Mouse (Mus musculus): Measurements from ENCODE around the gene Cdc20b. TPM values are rescaled to one million over a fixed set of nuclear protein-coding genes. Genes with fewer than 3 reads are reported as not detected.

Gene Cdc20b
- polyA plus RNA-seq (2016; fragmentation: Nextera tagmentation; extraction: Ambion mirVana) = not detected in 2 replicates

DNA sequence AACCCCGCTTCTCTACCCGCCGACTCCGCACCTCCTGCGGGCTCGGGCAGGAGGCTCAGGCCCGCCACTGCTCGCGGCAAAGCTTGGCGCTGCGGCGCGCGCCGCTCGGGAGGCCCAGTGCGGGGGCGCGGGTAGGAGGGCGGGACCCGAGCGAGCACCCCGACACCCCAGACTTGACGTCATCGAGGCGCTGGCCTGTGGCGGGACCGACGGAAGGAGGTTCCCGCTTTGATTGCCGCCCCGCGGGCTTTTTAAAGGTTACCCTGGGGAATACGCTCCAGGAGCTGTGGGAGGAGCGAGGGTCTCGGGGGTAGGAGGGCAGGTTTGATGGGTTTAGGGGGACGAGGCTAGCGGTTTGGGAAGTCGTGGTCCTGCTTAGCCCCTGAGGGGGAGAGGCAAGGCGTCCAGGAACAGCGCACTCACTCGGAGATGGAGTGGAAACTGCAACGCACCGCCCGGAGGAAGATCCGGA lies at the start of gene Cdc20b:
Gene Cdc20b (plus strand): TSS at position 162 of the 472 bp plus-strand sequence.
- peak; percentile 75 for ATAC-seq

DNA sequence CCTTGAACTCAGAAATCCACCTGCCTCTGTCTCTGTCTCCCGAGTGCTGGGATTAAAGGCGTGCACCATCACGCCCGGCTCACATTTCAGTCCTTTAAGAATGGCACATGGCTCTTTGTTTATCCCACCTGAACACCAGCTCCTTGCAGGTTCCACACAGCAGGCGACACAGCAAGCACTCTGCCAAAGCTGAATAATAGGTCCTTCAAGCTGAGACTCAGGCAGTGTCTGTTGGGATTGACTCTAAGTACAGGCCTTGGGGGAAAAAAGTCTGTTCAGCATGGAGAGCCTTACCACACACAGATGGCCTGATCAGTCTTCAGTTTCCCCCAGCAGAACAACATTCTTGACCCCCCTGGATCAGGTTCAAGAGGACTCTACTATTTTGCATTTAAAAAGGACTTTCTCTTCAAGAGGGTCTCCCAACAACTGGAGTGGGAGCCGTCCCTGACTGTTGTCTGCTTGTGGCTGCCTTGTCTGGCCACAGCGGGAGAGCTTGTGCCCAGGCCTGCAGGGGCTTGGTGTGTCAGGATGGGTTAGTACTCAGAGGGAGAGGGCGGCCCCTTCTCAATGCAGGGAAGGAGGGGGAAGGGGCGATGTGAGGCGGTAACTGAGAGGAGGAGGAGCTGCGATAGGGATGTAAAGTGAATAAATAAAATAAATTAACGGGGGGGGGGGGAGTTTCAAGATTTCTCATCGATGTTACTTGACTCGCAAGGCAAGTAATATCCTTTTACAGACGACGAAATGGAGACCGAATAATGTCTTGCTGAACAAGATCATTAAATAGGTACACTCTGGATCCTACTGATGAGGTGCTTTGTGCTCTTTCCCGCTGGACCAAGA lies 49.1 kb upstream of the Cdc20b start:
- Histone ChIP-seq H3K9me3 (replicated peaks) (no peaks in the 10 kb centered on the region), H3K36me3 (no peaks in the 10 kb centered on the region), H3K4me1 (peaks cover 17% of the 10 kb centered on the region), H3K27ac (no peak overlapping the region), H3K4me2 (no peak overlapping the region), H3K27me3 (replicated peaks) (peaks cover 85% of the 10 kb centered on the region), H3K9ac (no peak overlapping the region), H3K4me3 (no peak overlapping the region)
- WGBS (ENCODE audit: insufficient replicate concordance) = 13% methylated on average over 18 of the region's 18 CpGs
- ATAC-seq = no peak

More for the DNA sequence above, at the start of gene Cdc20b:
- WGBS (ENCODE audit: insufficient replicate concordance) = under 1% methylated on average over 46 of the region's 46 CpGs
- H3K4me2 ChIP-seq = peak within 1 kb of the TSS; percentile 91
- H3K9me3 ChIP-seq (replicated peaks) = no peaks in the 10 kb centered on the region
- no peaks in the 10 kb centered on the region for H3K36me3 ChIP-seq
- peak within 1 kb of the TSS; percentile 61 for H3K4me3 ChIP-seq
- H3K27ac ChIP-seq = no peak within 1 kb of the TSS
- H3K27me3 ChIP-seq (replicated peaks) = peaks cover 78% of the 10 kb centered on the region
- peak within 1 kb of the TSS; percentile 41; the same call in 1 of the 2 replicates for H3K9ac ChIP-seq
- H3K4me1 ChIP-seq = peaks cover 27% of the 10 kb centered on the region

DNA sequence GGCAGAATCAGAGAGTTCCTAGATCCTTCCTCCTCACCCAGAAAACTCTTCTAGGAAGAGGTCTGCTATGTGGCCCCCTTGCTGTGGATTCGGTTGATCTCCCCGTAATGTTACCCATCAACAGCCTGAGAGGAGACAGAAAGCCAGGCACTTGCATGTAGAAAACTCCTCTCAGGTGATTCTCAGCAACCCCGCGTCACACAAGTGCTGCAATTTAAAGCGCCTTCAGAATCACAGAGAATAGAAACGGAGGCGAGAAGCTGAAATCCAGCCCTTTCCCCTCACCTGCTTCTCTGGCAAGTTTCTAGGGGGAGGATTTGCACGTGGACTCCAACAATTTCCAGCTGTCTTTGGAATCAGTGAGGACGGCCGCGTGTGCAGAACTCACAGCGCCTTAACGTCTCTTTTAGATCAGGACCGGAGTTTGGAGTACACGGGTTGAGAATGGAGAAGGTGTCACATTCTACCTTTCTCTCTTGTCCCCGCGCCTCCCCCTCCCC lies 48.4 kb upstream of the Cdc20b start:
- no peaks in the 10 kb centered on the region for H3K36me3 ChIP-seq
- H3K4me1 ChIP-seq = peaks cover 17% of the 10 kb centered on the region
- 3% methylated on average over 17 of the region's 17 CpGs for WGBS (ENCODE audit: insufficient replicate concordance)
- no peak overlapping the region for H3K27ac ChIP-seq
- no peaks in the 10 kb centered on the region for H3K9me3 ChIP-seq (replicated peaks)
- H3K4me2 ChIP-seq = peak overlapping the region; percentile 82
- no peak for ATAC-seq
- H3K27me3 ChIP-seq (replicated peaks) = peaks cover 91% of the 10 kb centered on the region
- no peak overlapping the region for H3K9ac ChIP-seq
- H3K4me3 ChIP-seq = no peak overlapping the region

DNA sequence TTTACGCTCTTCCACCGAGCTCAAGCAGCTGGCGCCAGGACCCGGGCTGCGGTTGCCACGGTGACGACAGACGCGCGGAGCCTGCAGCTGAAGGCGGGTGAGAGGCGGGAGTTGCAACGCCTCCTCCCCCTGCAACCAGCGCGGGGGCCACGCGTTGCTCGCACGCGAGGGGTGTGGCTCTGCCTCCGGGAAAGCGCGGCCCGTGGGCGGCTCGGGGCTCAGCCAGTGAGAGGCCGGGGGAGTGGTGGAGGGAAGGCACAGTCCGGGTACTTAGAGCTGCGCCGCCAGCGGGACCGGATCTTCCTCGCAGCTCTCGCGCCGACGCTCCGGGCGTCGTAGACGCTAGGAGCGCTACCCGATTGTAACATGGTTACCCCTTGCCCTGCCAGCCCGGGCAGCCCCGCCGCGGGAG lies 47.4 kb upstream of the Cdc20b start, which contains the start of gene Ccno:
Gene Ccno (plus strand): TSS at position 271 of the 412 bp plus-strand sequence.
- peak; percentile 87 for ATAC-seq
- H3K4me3 ChIP-seq = peak within 1 kb of the TSS; percentile 50
- no peak within 1 kb of the TSS for H3K27ac ChIP-seq
- WGBS (ENCODE audit: insufficient replicate concordance) = 0% methylated on average over 45 of the region's 47 CpGs
- H3K4me2 ChIP-seq = peak within 1 kb of the TSS; percentile 82
- H3K4me1 ChIP-seq = peaks cover 17% of the 10 kb centered on the region
- H3K36me3 ChIP-seq = no peaks in the 10 kb centered on the region
- peaks cover 94% of the 10 kb centered on the region for H3K27me3 ChIP-seq (replicated peaks)
- H3K9me3 ChIP-seq (replicated peaks) = no peaks in the 10 kb centered on the region
- H3K9ac ChIP-seq = no peak within 1 kb of the TSS

DNA sequence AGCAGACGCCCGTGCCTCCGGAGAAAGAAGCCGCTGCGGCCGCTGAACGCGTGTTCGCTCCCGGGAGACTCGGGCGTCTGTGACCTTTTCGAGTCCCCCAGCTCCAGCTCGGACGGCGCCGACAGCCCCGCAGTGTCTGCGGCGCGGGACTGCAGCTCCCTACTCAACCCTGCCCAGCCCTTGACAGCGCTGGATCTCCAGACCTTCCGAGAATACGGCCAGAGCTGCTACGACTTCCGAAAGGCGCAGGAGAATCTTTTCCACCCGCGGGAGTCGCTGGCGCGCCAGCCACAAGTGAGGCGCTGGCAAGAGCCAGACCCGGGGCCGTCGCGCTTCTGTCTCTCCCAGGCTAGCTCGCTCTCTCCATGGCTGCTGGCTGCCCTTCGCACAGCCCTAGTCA lies 46.9 kb upstream of the Cdc20b start:
- H3K4me2 ChIP-seq = peak overlapping the region; percentile 82
- WGBS (ENCODE audit: insufficient replicate concordance) = 2% methylated on average over 39 of the region's 39 CpGs
- 0 out of 2 replicates have a peak, but pooled peaks have one; percentile 20 for ATAC-seq
- no peak overlapping the region for H3K9ac ChIP-seq
- H3K36me3 ChIP-seq = no peaks in the 10 kb centered on the region
- peak overlapping the region; percentile 50 for H3K4me3 ChIP-seq
- H3K27ac ChIP-seq = no peak overlapping the region
- H3K9me3 ChIP-seq (replicated peaks) = no peaks in the 10 kb centered on the region
- peaks cover 17% of the 10 kb centered on the region for H3K4me1 ChIP-seq
- H3K27me3 ChIP-seq (replicated peaks) = peaks cover 94% of the 10 kb centered on the region

DNA sequence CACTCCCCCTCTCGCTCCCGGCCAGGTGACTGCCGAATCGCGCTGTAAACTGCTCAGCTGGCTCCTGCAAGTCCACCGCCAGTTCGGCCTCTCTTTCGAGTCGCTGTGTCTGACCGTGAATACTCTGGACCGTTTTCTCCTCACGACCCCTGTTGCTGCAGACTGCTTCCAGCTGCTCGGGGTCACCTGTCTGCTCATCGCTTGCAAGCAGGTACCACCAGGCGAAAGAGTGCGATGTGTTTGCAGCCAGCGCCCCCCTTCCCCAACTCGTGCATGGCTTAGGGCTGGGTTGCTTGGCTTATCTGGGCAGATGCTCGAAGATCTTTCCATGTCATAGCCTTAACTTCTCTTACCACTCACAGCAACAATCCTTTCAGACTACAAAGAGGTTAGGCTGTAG lies 46.0 kb upstream of the Cdc20b start:
- Histone ChIP-seq H3K9me3 (replicated peaks) (no peaks in the 10 kb centered on the region), H3K4me2 (peak overlapping the region; percentile 82), H3K27me3 (replicated peaks) (peaks cover 94% of the 10 kb centered on the region), H3K9ac (no peak overlapping the region), H3K4me1 (peaks cover 23% of the 10 kb centered on the region), H3K27ac (no peak overlapping the region), H3K36me3 (no peaks in the 10 kb centered on the region), H3K4me3 (peak overlapping the region; percentile 0; the same call in 1 of the 2 replicates)
- WGBS (ENCODE audit: insufficient replicate concordance) = 4% methylated on average over 19 of the region's 19 CpGs
- no peak for ATAC-seq

DNA sequence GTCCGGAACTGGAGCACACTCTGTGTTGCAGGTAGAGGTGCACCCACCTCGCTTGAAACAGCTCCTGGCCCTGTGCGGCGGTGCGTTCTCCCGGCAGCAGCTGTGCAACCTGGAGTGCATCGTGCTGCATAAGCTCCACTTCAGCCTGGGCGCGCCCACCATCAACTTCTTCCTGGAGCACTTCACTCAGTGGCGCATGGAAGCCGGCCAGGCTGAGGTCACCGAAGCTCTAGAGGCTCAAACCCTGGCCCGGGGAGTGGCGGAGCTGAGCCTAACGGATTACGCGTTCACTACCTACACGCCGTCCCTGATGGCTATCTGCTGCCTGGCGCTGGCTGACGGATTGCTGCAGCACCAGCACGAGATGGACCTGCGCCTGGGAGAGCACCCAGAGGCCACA lies 45.4 kb upstream of the Cdc20b start:
- H3K27me3 ChIP-seq (replicated peaks) = peaks cover 95% of the 10 kb centered on the region
- no peak overlapping the region for H3K27ac ChIP-seq
- H3K4me3 ChIP-seq = no peak overlapping the region
- whole genome bisulfite sequencing (ENCODE audit: insufficient replicate concordance) = 2% methylated on average over 23 of the region's 23 CpGs
- ATAC-seq = no peak
- no peak overlapping the region for H3K9ac ChIP-seq
- no peaks in the 10 kb centered on the region for H3K9me3 ChIP-seq (replicated peaks)
- peaks cover 27% of the 10 kb centered on the region for H3K4me1 ChIP-seq
- no peaks in the 10 kb centered on the region for H3K36me3 ChIP-seq
- H3K4me2 ChIP-seq = no peak overlapping the region

DNA sequence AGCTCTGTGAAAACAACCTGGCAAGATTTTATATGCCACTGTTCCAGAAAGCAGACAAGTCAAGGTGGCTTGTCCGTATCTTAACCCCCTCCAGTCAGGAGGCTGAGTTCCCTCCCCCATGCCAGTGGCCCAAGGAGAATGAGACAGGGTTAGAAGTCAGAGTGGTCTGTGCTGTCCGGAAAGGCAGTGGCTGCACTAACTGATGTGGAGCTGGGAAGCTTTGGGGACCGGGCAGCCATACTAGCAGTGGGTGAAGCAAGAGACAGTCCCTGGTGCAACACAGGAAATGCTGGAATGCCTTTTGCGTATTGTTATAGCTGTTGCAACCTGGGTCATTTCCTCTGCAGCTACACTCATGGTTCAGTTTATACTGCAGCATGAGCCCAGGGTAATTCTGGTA lies 44.6 kb upstream of the Cdc20b start:
- H3K4me1 ChIP-seq = peaks cover 27% of the 10 kb centered on the region
- no peaks in the 10 kb centered on the region for H3K9me3 ChIP-seq (replicated peaks)
- no peak for ATAC-seq
- H3K27me3 ChIP-seq (replicated peaks) = peaks cover 98% of the 10 kb centered on the region
- no peak overlapping the region for H3K27ac ChIP-seq
- WGBS (ENCODE audit: insufficient replicate concordance) = 16% methylated on average over 4 of the region's 4 CpGs
- no peak overlapping the region for H3K9ac ChIP-seq
- H3K4me2 ChIP-seq = no peak overlapping the region
- H3K4me3 ChIP-seq = no peak overlapping the region
- H3K36me3 ChIP-seq = no peaks in the 10 kb centered on the region

DNA sequence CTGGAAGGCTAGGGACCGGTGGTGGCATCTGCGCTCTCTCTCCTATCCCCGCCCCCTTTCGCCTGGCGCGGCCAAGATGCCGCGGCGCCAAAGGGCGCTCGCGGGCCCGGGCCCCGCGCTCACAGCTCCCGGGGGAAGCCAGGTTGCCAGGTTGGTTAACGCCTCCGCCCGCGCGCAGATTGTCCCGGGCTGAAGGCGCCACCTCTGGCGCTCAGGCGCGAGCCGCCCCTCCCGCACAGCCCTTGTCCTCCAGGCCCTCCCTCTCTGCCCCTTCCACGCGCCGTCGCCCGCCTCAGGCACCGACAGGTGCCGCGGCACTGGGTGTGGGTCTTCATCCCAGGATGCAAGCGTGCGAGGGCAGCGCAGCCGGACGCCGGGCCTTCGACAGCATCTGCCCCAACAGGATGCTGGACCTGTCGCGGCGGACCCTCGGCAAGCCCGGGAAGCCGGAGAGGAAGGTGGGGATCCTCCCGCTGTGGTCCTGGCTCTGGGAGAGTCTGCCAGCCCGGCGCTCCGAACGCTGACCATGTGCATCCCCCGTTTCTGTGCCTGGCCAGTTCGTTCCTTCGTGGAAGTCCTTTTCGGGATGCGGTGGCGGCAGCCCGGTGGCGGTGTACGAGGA lies 41.3 kb upstream of the Cdc20b start, which contains the start of gene Mcidas:
Gene Mcidas (plus strand): TSS at position 315 of the 622 bp plus-strand sequence.
- Histone ChIP-seq H3K36me3 (no peaks in the 10 kb centered on the region), H3K27ac (no peak within 1 kb of the TSS), H3K4me3 (peak within 1 kb of the TSS; percentile 40), H3K27me3 (replicated peaks) (peaks cover 98% of the 10 kb centered on the region), H3K9ac (no peak within 1 kb of the TSS), H3K4me1 (peaks cover 14% of the 10 kb centered on the region), H3K9me3 (replicated peaks) (no peaks in the 10 kb centered on the region), H3K4me2 (peak within 1 kb of the TSS; percentile 66)
- ATAC-seq = 0 out of 2 replicates have a peak, but pooled peaks have one; percentile 31
- WGBS (ENCODE audit: insufficient replicate concordance) = under 1% methylated on average over 62 of the region's 63 CpGs

DNA sequence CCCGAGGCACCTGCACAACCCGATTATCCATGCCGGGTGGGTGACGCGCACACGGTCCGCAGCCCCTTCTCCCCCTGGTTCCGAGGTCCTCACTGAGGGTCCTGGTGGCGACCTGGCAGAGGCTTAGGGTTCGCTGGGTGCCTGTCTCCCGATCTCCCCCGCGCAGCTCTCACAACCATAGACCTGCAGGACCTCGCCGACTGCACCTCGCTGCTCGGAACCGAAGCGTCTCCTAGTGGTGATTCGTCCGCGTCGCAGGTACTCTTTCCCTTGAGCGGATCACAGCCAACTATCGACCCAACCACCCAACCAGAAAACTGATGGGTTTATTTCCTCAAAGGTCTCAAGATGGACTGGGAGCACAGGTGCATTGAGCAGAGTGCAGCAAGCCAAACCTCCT lies 40.7 kb upstream of the Cdc20b start:
- under 1% methylated on average over 25 of the region's 25 CpGs for WGBS (ENCODE audit: insufficient replicate concordance)
- Histone ChIP-seq H3K4me2 (peak overlapping the region; percentile 66), H3K36me3 (no peaks in the 10 kb centered on the region), H3K27me3 (replicated peaks) (peaks cover 98% of the 10 kb centered on the region), H3K4me1 (peaks cover 16% of the 10 kb centered on the region), H3K4me3 (peak overlapping the region; percentile 40), H3K9ac (no peak overlapping the region), H3K27ac (no peak overlapping the region), H3K9me3 (replicated peaks) (no peaks in the 10 kb centered on the region)
- ATAC-seq = 0 out of 2 replicates have a peak, but pooled peaks have one; percentile 13

DNA sequence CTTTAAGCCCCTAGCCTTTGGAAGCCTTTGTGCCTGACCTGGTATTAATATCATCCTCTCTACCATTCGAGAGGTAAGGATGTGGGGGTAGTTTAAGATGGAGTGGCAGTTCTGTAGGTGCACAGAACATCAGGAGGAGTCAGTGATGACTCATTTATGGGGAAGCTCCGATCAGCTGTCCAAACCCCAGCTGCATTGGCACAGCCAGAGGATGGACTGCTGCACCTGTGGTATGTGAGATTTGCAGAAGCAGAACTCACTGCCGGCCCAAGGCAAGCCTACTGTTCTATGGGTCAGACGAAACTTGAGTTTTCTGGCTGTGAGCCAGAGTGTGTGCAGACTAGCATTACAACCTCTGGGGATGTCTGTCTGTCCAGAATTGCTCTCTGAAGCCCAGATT lies 38.5 kb upstream of the Cdc20b start:
- no peaks in the 10 kb centered on the region for H3K9me3 ChIP-seq (replicated peaks)
- peaks cover 94% of the 10 kb centered on the region for H3K27me3 ChIP-seq (replicated peaks)
- no peak overlapping the region for H3K4me3 ChIP-seq
- peaks cover 16% of the 10 kb centered on the region for H3K4me1 ChIP-seq
- no peak overlapping the region for H3K4me2 ChIP-seq
- H3K36me3 ChIP-seq = no peaks in the 10 kb centered on the region
- no peak overlapping the region for H3K9ac ChIP-seq
- WGBS (ENCODE audit: insufficient replicate concordance) = 44% methylated on average over 4 of the region's 4 CpGs
- H3K27ac ChIP-seq = no peak overlapping the region
- ATAC-seq = no peak

DNA sequence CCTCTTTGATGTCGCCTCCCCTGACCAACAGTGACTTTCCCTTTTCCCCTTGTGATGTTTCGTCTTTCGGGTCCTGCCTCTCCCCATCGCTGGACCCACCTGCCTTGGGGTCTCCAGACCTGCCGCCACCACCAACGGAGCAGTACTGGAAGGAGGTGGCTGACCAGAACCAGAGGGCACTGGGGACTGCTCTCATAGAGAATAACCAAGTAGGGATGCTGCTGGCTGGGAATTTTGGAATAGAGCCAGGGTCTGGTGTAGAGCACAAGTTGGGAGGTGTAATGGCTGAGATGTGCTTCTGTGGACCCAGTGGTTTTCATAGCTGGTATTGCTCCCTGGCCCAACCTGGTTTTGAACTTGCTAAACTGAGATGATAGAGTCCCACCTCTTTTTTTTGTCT lies 37.5 kb upstream of the Cdc20b start:
- Histone ChIP-seq H3K27ac (no peak overlapping the region), H3K36me3 (no peaks in the 10 kb centered on the region), H3K27me3 (replicated peaks) (peaks cover 97% of the 10 kb centered on the region), H3K4me2 (no peak overlapping the region), H3K4me1 (peaks cover 16% of the 10 kb centered on the region), H3K9me3 (replicated peaks) (no peaks in the 10 kb centered on the region), H3K9ac (no peak overlapping the region), H3K4me3 (no peak overlapping the region)
- WGBS (ENCODE audit: insufficient replicate concordance) = 52% methylated on average over 6 of the region's 6 CpGs
- ATAC-seq = no peak
